Mouse (Mus musculus): ENCODE results near the gene Zmynd15. TPM values are rescaled to one million over a fixed set of nuclear protein-coding genes. Genes with fewer than 3 reads are reported as not detected.
"Not testable (repeated sequence)": the region's sequence is repeated elsewhere in the genome, so short reads cannot be mapped to it uniquely, and the experiment has no call there.

The Zmynd15 gene
- 11.6 and 12.4 TPM in 2 replicates for polyA plus RNA-seq (2012; rRNA removed)

DNA sequence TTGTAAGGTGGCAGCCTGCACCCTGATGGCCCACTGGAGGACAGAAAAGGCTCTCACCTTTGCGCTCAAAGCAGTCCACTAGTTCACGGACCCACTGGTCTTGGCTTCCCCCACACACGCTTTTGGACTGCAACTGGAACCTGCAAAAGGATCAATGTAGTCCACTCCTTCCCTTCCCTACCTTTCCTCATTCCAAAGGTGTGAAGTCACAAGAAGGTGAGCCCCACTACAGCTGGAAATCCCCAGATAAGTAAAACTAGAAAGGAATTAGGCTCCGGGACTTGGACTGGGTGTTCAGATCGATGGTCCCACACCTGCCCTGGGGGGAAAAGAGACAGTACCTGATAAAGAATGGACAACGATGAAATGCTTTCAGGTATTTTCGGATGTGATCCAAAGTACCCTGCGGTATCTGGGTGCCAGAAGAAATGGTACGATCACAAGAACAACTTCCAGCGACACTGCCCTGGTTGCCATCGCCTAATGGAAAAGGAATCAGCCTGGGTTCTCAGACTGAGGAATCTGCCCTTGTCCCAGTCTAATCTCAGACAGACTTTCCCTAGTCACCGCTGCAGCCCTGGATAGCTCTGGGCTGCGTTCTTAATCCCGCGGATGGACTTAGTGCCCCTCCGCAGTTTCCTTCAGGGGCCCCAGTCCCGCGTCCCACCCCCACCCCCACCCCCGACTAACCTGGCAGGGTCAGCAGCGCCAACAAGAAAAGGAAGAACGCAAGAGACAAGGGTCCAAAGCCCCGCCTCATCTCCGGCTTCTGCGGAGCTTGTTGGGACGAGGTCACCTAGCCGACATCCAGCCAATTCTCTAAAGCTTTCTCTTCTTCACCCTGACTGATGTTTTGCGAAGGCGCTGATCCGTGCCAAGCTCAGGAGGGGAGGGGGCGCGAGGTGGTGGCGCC is at the start of gene Zmynd15:
Gene Zmynd15 (plus strand): TSS at position 746 of the 913 bp plus-strand sequence.
- Histone ChIP-seq H3K27ac (ENCODE audit: insufficient read depth, low read depth, low read length) (peak within 1 kb of the TSS; percentile 59), H3K27me3 (replicated peaks; ENCODE audit: control insufficient read depth, insufficient read depth, low read length) (no peaks in the 10 kb centered on the region), H3K4me1 (ENCODE audit: control insufficient read depth, insufficient read depth, low read length) (peaks cover 3% of the 10 kb centered on the region; the same call in 1 of the 2 replicates), H3K4me3 (ENCODE audit: insufficient read depth, low read depth, low read length) (peak within 1 kb of the TSS; percentile 61), H3K36me3 (ENCODE audit: control insufficient read depth, insufficient read depth, low read length) (no peaks in the 10 kb centered on the region; the same call in 1 of the 2 replicates)
- TF ChIP-seq POLR2A (IDR thresholded peaks at IDR 0.05; ENCODE audit: low read depth, low read length), result no peak
- TF ChIP-seq CTCF (conservative IDR thresholded peaks at IDR 0.05; ENCODE audit: insufficient read depth, insufficient read length, low read depth, low read length), result no peak
- 10% methylated on average over 32 of the region's 32 CpGs for whole genome bisulfite sequencing
- peak; percentile 35 for DNase-seq

DNA sequence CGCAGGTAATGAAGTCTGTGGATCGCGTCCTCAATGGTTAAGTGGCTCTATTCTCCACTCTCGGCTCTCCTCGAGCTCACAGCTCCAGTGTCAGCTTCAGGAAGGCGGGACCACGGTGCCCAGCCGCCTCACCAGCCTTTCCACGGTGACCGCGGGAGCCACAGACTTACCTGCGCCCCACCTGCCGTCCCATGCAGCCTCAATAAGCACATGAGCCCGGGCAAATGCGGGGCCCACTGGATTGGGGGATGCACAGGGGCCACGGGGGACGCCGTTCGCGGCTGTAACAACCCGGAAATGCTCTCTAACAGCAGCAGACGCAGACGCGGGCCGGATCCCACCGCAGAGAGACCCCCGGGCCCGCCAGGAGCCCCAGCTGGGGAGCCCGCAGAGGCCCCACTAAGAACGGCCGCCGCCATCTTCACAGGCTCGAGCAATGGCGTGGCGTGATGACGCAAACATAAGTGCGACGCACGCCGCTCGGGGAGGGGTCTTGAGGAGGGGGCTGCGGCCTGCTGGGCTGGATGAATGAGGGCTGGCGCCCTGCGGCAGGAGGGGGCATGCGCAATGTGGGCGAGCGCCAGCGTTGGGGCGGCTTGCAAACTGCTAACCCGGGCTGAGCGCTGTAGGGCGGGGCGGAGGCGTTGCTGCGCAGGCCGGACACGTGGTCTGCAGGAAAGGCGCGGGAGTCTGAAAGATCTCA is 49.5 kb upstream of the Zmynd15 start, which contains the start of gene Pelp1:
Gene Pelp1 (minus strand): TSS at position 438 of the 703 bp plus-strand sequence.
- DNase-seq, result peak; percentile 87
- Histone ChIP-seq H3K27ac (ENCODE audit: insufficient read depth, low read depth, low read length) (peak within 1 kb of the TSS; percentile 75; the same call in 1 of the 2 replicates), H3K4me1 (ENCODE audit: control insufficient read depth, insufficient read depth, low read length) (no peaks in the 10 kb centered on the region; the same call in 1 of the 2 replicates), H3K4me3 (ENCODE audit: insufficient read depth, low read depth, low read length) (peak within 1 kb of the TSS; percentile 91), H3K27me3 (replicated peaks; ENCODE audit: control insufficient read depth, insufficient read depth, low read length) (no peaks in the 10 kb centered on the region), H3K36me3 (ENCODE audit: control insufficient read depth, insufficient read depth, low read length) (no peaks in the 10 kb centered on the region; the same call in 1 of the 2 replicates)
- TF ChIP-seq POLR2A (IDR thresholded peaks at IDR 0.05; ENCODE audit: low read depth, low read length), result peak; percentile 19
- no peak for TF ChIP-seq CTCF (conservative IDR thresholded peaks at IDR 0.05; ENCODE audit: insufficient read depth, insufficient read length, low read depth, low read length)
- WGBS, result under 1% methylated on average over 59 of the region's 59 CpGs

DNA sequence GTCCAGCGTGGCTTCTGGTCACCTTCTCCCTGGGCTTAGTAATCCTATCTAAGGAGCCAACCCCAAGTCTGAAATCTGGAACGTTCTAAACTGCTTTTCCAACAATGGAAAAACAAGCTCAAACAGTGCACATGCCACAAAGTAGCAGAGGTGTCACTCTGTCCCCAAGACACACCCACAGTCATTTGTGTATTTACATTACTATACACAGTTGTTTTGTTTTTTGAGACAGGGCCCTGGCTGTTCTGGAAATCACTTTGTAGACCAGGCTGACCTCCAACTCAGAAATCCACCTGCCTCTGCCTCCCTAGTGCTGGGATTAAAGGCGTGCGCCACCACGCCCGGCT is 49.0 kb upstream of the Zmynd15 start:
- no peak for TF ChIP-seq CTCF (conservative IDR thresholded peaks at IDR 0.05; ENCODE audit: insufficient read depth, insufficient read length, low read depth, low read length)
- TF ChIP-seq POLR2A (IDR thresholded peaks at IDR 0.05; ENCODE audit: low read depth, low read length), result no peak
- WGBS, result 63% methylated on average over 6 of the region's 6 CpGs
- no peaks in the 10 kb centered on the region; the same call in 1 of the 2 replicates for H3K4me1 ChIP-seq (ENCODE audit: control insufficient read depth, insufficient read depth, low read length)
- peak overlapping the region; percentile 91 for H3K4me3 ChIP-seq (ENCODE audit: insufficient read depth, low read depth, low read length)
- no peak for DNase-seq
- no peaks in the 10 kb centered on the region for H3K36me3 ChIP-seq (ENCODE audit: control insufficient read depth, insufficient read depth, low read length)
- no peaks in the 10 kb centered on the region for H3K27me3 ChIP-seq (replicated peaks; ENCODE audit: control insufficient read depth, insufficient read depth, low read length)
- H3K27ac ChIP-seq (ENCODE audit: insufficient read depth, low read depth, low read length), result no peak overlapping the region

DNA sequence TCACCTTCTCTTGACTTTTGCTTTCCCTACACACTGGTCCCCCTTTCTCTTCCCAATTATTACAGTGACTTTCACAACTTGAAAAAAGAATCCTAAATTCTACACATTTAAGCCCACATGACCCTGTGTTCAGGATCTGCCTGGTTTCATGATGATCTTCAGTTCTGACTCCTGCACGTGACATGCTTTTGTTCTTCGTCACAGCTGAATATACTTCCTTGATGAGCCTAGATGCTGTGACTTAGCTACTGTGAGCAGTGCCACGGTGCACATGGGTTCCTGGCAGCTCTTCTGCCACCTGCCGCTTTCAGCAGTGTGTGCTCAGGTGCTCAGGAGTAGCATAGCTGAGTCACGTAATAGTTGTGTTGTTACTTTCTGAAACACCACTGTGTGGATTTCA is 46.6 kb upstream of the Zmynd15 start:
- no peak overlapping the region for H3K27ac ChIP-seq (ENCODE audit: insufficient read depth, low read depth, low read length)
- H3K36me3 ChIP-seq (ENCODE audit: control insufficient read depth, insufficient read depth, low read length), result no peaks in the 10 kb centered on the region
- no peak for DNase-seq
- no peaks in the 10 kb centered on the region for H3K27me3 ChIP-seq (replicated peaks; ENCODE audit: control insufficient read depth, insufficient read depth, low read length)
- H3K4me1 ChIP-seq (ENCODE audit: control insufficient read depth, insufficient read depth, low read length), result no peaks in the 10 kb centered on the region; the same call in 1 of the 2 replicates
- TF ChIP-seq POLR2A (IDR thresholded peaks at IDR 0.05; ENCODE audit: low read depth, low read length) (no peak), CTCF (conservative IDR thresholded peaks at IDR 0.05; ENCODE audit: insufficient read depth, insufficient read length, low read depth, low read length) (no peak)
- WGBS, result 78% methylated on average over 5 of the region's 5 CpGs
- H3K4me3 ChIP-seq (ENCODE audit: insufficient read depth, low read depth, low read length), result no peak overlapping the region

DNA sequence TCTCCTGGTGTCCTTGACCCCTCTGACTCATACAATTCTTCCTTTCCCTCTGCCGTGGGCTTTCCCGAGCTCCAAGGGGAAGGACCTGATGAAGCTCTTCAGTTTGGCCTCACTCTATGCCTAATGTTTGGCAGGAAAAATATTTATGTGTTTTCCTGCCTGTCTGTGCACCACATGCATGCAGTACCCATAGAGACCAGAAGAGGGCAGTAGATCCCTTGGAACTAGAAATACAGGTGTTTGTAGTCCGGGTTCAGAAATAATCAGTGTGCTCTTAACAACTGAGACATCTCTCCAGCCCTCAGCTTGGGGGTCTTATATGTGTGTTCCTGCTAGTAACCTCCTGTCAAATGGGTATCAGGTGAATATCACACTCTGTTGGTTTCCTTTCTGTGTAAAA is 45.3 kb upstream of the Zmynd15 start:
- DNase-seq, result peak; percentile 86
- TF ChIP-seq CTCF (conservative IDR thresholded peaks at IDR 0.05; ENCODE audit: insufficient read depth, insufficient read length, low read depth, low read length) (peak; percentile 60), POLR2A (IDR thresholded peaks at IDR 0.05; ENCODE audit: low read depth, low read length) (no peak)
- WGBS, result under 1% methylated on average over 3 of the region's 3 CpGs
- Histone ChIP-seq H3K36me3 (ENCODE audit: control insufficient read depth, insufficient read depth, low read length) (no peaks in the 10 kb centered on the region), H3K4me1 (ENCODE audit: control insufficient read depth, insufficient read depth, low read length) (no peaks in the 10 kb centered on the region; the same call in 1 of the 2 replicates), H3K27me3 (replicated peaks; ENCODE audit: control insufficient read depth, insufficient read depth, low read length) (no peaks in the 10 kb centered on the region), H3K4me3 (ENCODE audit: insufficient read depth, low read depth, low read length) (no peak overlapping the region), H3K27ac (ENCODE audit: insufficient read depth, low read depth, low read length) (no peak overlapping the region)

DNA sequence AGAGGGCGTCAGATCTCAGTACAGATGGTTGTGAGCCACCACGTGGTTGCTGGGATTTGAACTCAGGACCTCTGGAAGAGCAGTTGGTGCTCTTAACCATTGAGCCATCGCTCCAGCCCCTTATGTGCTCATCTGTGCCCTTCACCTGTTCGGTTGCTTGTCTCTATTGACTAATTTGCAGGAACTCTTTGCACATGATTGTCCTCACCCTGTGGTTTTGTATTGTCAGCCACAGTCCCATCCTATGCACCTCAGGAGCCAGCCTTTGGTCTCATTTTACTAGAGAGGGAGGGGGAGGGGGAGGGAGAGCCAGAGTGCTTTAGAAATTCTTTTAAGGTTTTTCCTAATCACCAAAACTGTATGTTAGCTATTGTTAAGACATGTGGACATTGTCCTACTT is 41.0 kb upstream of the Zmynd15 start:
- no peak for DNase-seq
- Histone ChIP-seq H3K27me3 (replicated peaks; ENCODE audit: control insufficient read depth, insufficient read depth, low read length) (no peaks in the 10 kb centered on the region), H3K27ac (ENCODE audit: insufficient read depth, low read depth, low read length) (no peak overlapping the region), H3K4me3 (ENCODE audit: insufficient read depth, low read depth, low read length) (no peak overlapping the region), H3K36me3 (ENCODE audit: control insufficient read depth, insufficient read depth, low read length) (no peaks in the 10 kb centered on the region), H3K4me1 (ENCODE audit: control insufficient read depth, insufficient read depth, low read length) (no peaks in the 10 kb centered on the region)
- TF ChIP-seq CTCF (conservative IDR thresholded peaks at IDR 0.05; ENCODE audit: insufficient read depth, insufficient read length, low read depth, low read length) (no peak), POLR2A (IDR thresholded peaks at IDR 0.05; ENCODE audit: low read depth, low read length) (no peak)
- WGBS, result 68% methylated on average over 4 of the region's 4 CpGs

DNA sequence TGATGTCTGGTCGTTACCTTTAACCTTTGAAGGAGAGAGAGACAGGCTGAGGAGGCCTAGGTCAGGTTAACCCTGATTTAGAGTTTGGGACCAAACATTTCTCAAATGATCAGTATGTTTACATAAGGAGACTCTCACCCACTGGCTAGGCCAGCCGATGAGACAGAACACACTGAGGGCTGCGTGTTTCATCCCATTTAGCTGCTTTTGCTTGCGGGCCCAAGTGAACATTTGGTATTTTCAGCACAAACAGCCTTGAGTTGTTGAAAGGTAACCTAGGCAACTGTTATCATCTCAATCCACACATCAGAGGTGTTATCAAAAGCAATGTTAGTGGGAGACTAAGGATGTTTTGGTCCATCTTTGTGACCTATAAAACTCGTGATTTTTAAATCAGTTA is 39.7 kb upstream of the Zmynd15 start:
- Histone ChIP-seq H3K27me3 (replicated peaks; ENCODE audit: control insufficient read depth, insufficient read depth, low read length) (no peaks in the 10 kb centered on the region), H3K36me3 (ENCODE audit: control insufficient read depth, insufficient read depth, low read length) (no peaks in the 10 kb centered on the region), H3K27ac (ENCODE audit: insufficient read depth, low read depth, low read length) (no peak overlapping the region), H3K4me3 (ENCODE audit: insufficient read depth, low read depth, low read length) (no peak overlapping the region), H3K4me1 (ENCODE audit: control insufficient read depth, insufficient read depth, low read length) (no peaks in the 10 kb centered on the region)
- WGBS, result 60% methylated on average over 5 of the region's 5 CpGs
- TF ChIP-seq POLR2A (IDR thresholded peaks at IDR 0.05; ENCODE audit: low read depth, low read length) (no peak), CTCF (conservative IDR thresholded peaks at IDR 0.05; ENCODE audit: insufficient read depth, insufficient read length, low read depth, low read length) (no peak)
- no peak for DNase-seq

DNA sequence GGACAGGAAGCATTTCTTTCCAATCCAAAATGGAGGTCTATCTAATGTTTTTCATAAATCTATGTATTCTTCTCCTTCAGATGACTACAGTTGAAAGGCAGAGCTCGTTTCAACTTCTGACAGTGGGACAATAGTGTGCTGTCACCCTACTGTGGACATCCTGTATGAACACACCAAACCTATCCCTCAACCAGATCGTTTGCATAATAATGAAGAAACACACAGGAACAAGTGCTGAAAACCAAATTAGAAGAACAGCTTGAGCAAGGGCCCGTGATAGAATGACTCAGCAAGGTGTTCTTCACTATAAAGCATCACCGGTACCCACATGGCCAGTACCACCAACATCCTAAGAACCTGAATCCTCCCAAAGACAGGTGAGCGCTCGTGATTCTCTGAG is 32.6 kb upstream of the Zmynd15 start:
- H3K4me1 ChIP-seq (ENCODE audit: control insufficient read depth, insufficient read depth, low read length); H3K4me3 ChIP-seq (ENCODE audit: insufficient read depth, low read depth, low read length); H3K27ac ChIP-seq (ENCODE audit: insufficient read depth, low read depth, low read length); H3K27me3 ChIP-seq (replicated peaks; ENCODE audit: control insufficient read depth, insufficient read depth, low read length); DNase-seq; H3K36me3 ChIP-seq (ENCODE audit: control insufficient read depth, insufficient read depth, low read length): not testable (repeated sequence)
- 76% methylated on average over 6 of the region's 6 CpGs for WGBS

Data from kidney, adult 2 months (tissue).